In genomic region chr6:59039719-59040118, GRCm38 (mm10) we compare ENCODE assay signal across 30 mouse cellular contexts. TPM values are rescaled to one million over a fixed set of nuclear protein-coding genes. Genes with fewer than 3 reads are reported as not detected.
DNase-seq lines count a peak whose midpoint lies in the region; ATAC-seq and TF ChIP-seq lines count a peak whose summit lies in the region.
"Had no signal": no experiment of that assay in that cellular context is flagged by ENCODE, and none has a peak within 500 bp of the region (broad histone marks: within the 10 kb centered on the region; RNA-seq: fewer than 3 reads in every experiment).

No protein-coding gene starts in this region.

- no peak for TF ChIP-seq CTCF in hindbrain, postnatal 0 days (IDR thresholded peaks at IDR 0.05; ENCODE audit: low read depth)
- no peak for TF ChIP-seq CTCF in midbrain, postnatal 0 days (IDR thresholded peaks at IDR 0.05)

- H3K4me1 ChIP-seq in hindbrain, postnatal 0 days (ENCODE audit: insufficient read depth, low read length), result no peaks in the 10 kb centered on the region
- H3K4me1 ChIP-seq in hindbrain, embryonic 14.5 days (replicated peaks; ENCODE audit: control insufficient read depth, insufficient read depth, low read length), result no peaks in the 10 kb centered on the region
- H3K4me1 ChIP-seq in midbrain, postnatal 0 days (ENCODE audit: insufficient read depth, low read length), result no peaks in the 10 kb centered on the region
- no peaks in the 10 kb centered on the region for H3K4me1 ChIP-seq in midbrain, embryonic 16.5 days (ENCODE audit: control insufficient read depth, insufficient read depth, low read length)
- H3K4me1 ChIP-seq: embryonic facial prominence, embryonic 12.5 days; heart, embryonic 10.5 days; hindbrain, embryonic 12.5 days; midbrain, embryonic 15.5 days; neural tube, embryonic 15.5 days had no signal

- 54% methylated on average over 1 of the region's 1 CpGs for WGBS in hindbrain, postnatal 0 days
- WGBS in hindbrain, embryonic 14.5 days, result 76% methylated on average over 1 of the region's 1 CpGs
- WGBS in midbrain, postnatal 0 days, result 66% methylated on average over 1 of the region's 1 CpGs
- 79% methylated on average over 1 of the region's 1 CpGs for WGBS in midbrain, embryonic 16.5 days

- no peak overlapping the region for H3K4me2 ChIP-seq in hindbrain, postnatal 0 days (ENCODE audit: low read depth, low read length)
- no peak overlapping the region for H3K4me2 ChIP-seq in hindbrain, embryonic 14.5 days (replicated peaks)
- H3K4me2 ChIP-seq in midbrain, postnatal 0 days (ENCODE audit: low read depth, low read length, poor library complexity, severe bottlenecking), result no peak overlapping the region
- no peak overlapping the region for H3K4me2 ChIP-seq in midbrain, embryonic 16.5 days (ENCODE audit: low read length)
- H3K4me2 ChIP-seq: embryonic facial prominence, embryonic 12.5 days; hindbrain, embryonic 12.5 days; liver, embryonic 11.5 days; midbrain, embryonic 15.5 days; neural tube, embryonic 15.5 days had no signal

- no peaks in the 10 kb centered on the region for H3K27me3 ChIP-seq in hindbrain, postnatal 0 days (ENCODE audit: insufficient read depth, low read length)
- H3K27me3 ChIP-seq in hindbrain, embryonic 14.5 days (ENCODE audit: control insufficient read depth, insufficient read depth, low read length), result no peaks in the 10 kb centered on the region
- H3K27me3 ChIP-seq in midbrain, postnatal 0 days (ENCODE audit: insufficient read depth, low read length), result no peaks in the 10 kb centered on the region
- H3K27me3 ChIP-seq in midbrain, embryonic 16.5 days (ENCODE audit: control insufficient read depth, insufficient read depth, low read depth, low read length), result no peaks in the 10 kb centered on the region
- H3K27me3 ChIP-seq: embryonic facial prominence, embryonic 12.5 days; hindbrain, embryonic 12.5 days; midbrain, embryonic 15.5 days; neural tube, embryonic 15.5 days; Patski had no signal

- H3K4me3 ChIP-seq in hindbrain, postnatal 0 days (ENCODE audit: low read length), result no peak overlapping the region
- H3K4me3 ChIP-seq in hindbrain, embryonic 14.5 days (replicated peaks; ENCODE audit: low read length), result no peak overlapping the region
- no peak overlapping the region for H3K4me3 ChIP-seq in midbrain, postnatal 0 days (ENCODE audit: low read depth, low read length)
- no peak overlapping the region for H3K4me3 ChIP-seq in midbrain, embryonic 16.5 days (ENCODE audit: low read depth, low read length)
- H3K4me3 ChIP-seq: embryonic facial prominence, embryonic 12.5 days; heart, embryonic 10.5 days; hindbrain, embryonic 12.5 days; left cerebral cortex, adult 2 months; midbrain, embryonic 15.5 days; neural tube, embryonic 15.5 days had no signal

- DNase-seq in gastrocnemius, adult 18-20 months (ENCODE audit: low spot score), result peak; percentile 13
- DNase-seq in gastrocnemius, adult 8-10 months (ENCODE audit: low spot score in 2 of 2), result no peak
- peak; percentile 10 for DNase-seq in hindbrain, postnatal 0 days (ENCODE audit: low spot score)
- no peak for DNase-seq in hindbrain, embryonic 14.5 days (ENCODE audit: low spot score)
- DNase-seq in midbrain, postnatal 0 days (ENCODE audit: low spot score), result peak; percentile 11
- DNase-seq in right cerebral cortex, adult 2 months (ENCODE audit: low spot score in 2 of 2), result no peak
- DNase-seq: adrenal gland, adult 2 months; cerebellum, adult 18-20 months; cerebellum, postnatal 14 days; gastrocnemius, postnatal 14 days; heart, postnatal 10 days; kidney, adult 2 months; liver, postnatal 0 days; right cerebral cortex, adult 18-20 months; thymus, adult 18-20 months; thymus, postnatal 36 days had no signal

- no peaks in the 10 kb centered on the region for H3K9me3 ChIP-seq in hindbrain, postnatal 0 days (ENCODE audit: low read length)
- H3K9me3 ChIP-seq in hindbrain, embryonic 14.5 days (ENCODE audit: control insufficient read depth, low read length), result no peaks in the 10 kb centered on the region
- no peaks in the 10 kb centered on the region for H3K9me3 ChIP-seq in midbrain, postnatal 0 days (ENCODE audit: low read length)
- no peaks in the 10 kb centered on the region for H3K9me3 ChIP-seq in midbrain, embryonic 16.5 days (replicated peaks; ENCODE audit: control insufficient read depth, low read length, poor library complexity, severe bottlenecking)
- H3K9me3 ChIP-seq: embryonic facial prominence, embryonic 12.5 days; heart, embryonic 10.5 days; hindbrain, embryonic 12.5 days; midbrain, embryonic 15.5 days; neural tube, embryonic 15.5 days had no signal

- no peak for ATAC-seq in hindbrain, postnatal 0 days
- ATAC-seq in hindbrain, embryonic 14.5 days (ENCODE audit: low FRiP score), result no peak
- ATAC-seq in midbrain, postnatal 0 days (ENCODE audit: low FRiP score), result no peak
- ATAC-seq in midbrain, embryonic 16.5 days, result no peak
- ATAC-seq: CD4-positive, CD25-positive, alpha-beta regulatory T cell, adult 4 months; forebrain, embryonic 14.5 days; inflammation-experienced regulatory T-cells, adult 6 months; liver, postnatal 0 days; midbrain, embryonic 15.5 days; Patski had no signal

- no peaks in the 10 kb centered on the region for H3K36me3 ChIP-seq in hindbrain, postnatal 0 days (ENCODE audit: insufficient read depth, low read length)
- no peaks in the 10 kb centered on the region for H3K36me3 ChIP-seq in hindbrain, embryonic 14.5 days (replicated peaks; ENCODE audit: control insufficient read depth, insufficient read depth)
- no peaks in the 10 kb centered on the region for H3K36me3 ChIP-seq in midbrain, postnatal 0 days (ENCODE audit: insufficient read depth, low read length)
- no peaks in the 10 kb centered on the region for H3K36me3 ChIP-seq in midbrain, embryonic 16.5 days (ENCODE audit: control insufficient read depth, insufficient read depth, low read length)
- H3K36me3 ChIP-seq: embryonic facial prominence, embryonic 12.5 days; heart, embryonic 10.5 days; hindbrain, embryonic 12.5 days; midbrain, embryonic 15.5 days; neural tube, embryonic 15.5 days had no signal

- no peak overlapping the region for H3K9ac ChIP-seq in hindbrain, postnatal 0 days (replicated peaks; ENCODE audit: low read length)
- H3K9ac ChIP-seq in hindbrain, embryonic 14.5 days, result no peak overlapping the region
- no peak overlapping the region for H3K9ac ChIP-seq in midbrain, postnatal 0 days (replicated peaks; ENCODE audit: low read length, poor library complexity, severe bottlenecking)
- H3K9ac ChIP-seq in midbrain, embryonic 16.5 days (ENCODE audit: low read depth, low read length), result no peak overlapping the region
- H3K9ac ChIP-seq: embryonic facial prominence, embryonic 12.5 days; hindbrain, embryonic 12.5 days; liver, postnatal 0 days; midbrain, embryonic 15.5 days; neural tube, embryonic 15.5 days had no signal

- no peak overlapping the region for H3K27ac ChIP-seq in hindbrain, postnatal 0 days
- no peak overlapping the region for H3K27ac ChIP-seq in hindbrain, embryonic 14.5 days
- no peak overlapping the region for H3K27ac ChIP-seq in midbrain, postnatal 0 days (ENCODE audit: low read depth, low read length)
- H3K27ac ChIP-seq in midbrain, embryonic 16.5 days (ENCODE audit: low read length), result no peak overlapping the region
- H3K27ac ChIP-seq: embryonic facial prominence, embryonic 12.5 days; heart, embryonic 10.5 days; hindbrain, embryonic 12.5 days; kidney, postnatal 0 days; left cerebral cortex, adult 2 months; macrophage; midbrain, embryonic 15.5 days; neural tube, embryonic 15.5 days had no signal

RNA-seq across cellular contexts. Expression of gene Fam13a, which starts 15.4 kb away (rescaled TPM):
- total RNA-seq in gastrocnemius, adult 18-20 months (2021), result 1 to 10 TPM; 9.6 to 9.8 TPM
- total RNA-seq in gastrocnemius, adult 8-10 months (2022), result 10 to 100 TPM in 3 of 4 experiments, 1 to 10 TPM in 1; 6.1 to 13.4 (median 11.9) TPM
- 2.9 and 5.1 TPM in 2 replicates for total RNA-seq in hindbrain, postnatal 0 days (2014; rRNA removed)
- polyA plus RNA-seq in hindbrain, postnatal 0 days (2015; fragmentation: Nextera tagmentation; extraction: Ambion mirVana), result 14.3 and 14.4 TPM in 2 replicates
- polyA plus RNA-seq in hindbrain, embryonic 14.5 days (2014; fragmentation: Nextera tagmentation; extraction: Ambion mirVana), result 10.3 and 11.1 TPM in 2 replicates
- 3.6 and 4.3 TPM in 2 replicates for total RNA-seq in midbrain, postnatal 0 days (2014; rRNA removed)
- 8.8 and 13.7 TPM in 2 replicates for polyA plus RNA-seq in midbrain, postnatal 0 days (2015; fragmentation: Nextera tagmentation; extraction: Ambion mirVana)
- 11.6 and 13.0 TPM in 2 replicates for polyA plus RNA-seq in midbrain, embryonic 16.5 days (2015; fragmentation: Nextera tagmentation; extraction: Ambion mirVana)

Comparison
In these comparisons a context has a peak if more than half of its experiments do, and no peak if none do; other contexts are left out.
1. DNase-seq: peak in gastrocnemius, adult 18-20 months (single experiment), hindbrain, postnatal 0 days (single experiment) and midbrain, postnatal 0 days (single experiment); none in gastrocnemius, adult 8-10 months (0 of 2), hindbrain, embryonic 14.5 days (single experiment) and right cerebral cortex, adult 2 months (0 of 2).